Mouse (Mus musculus): ENCODE measurements around the gene Itpr2. TPM values are rescaled to one million over a fixed set of nuclear protein-coding genes. Genes with fewer than 3 reads are reported as not detected.

Gene Itpr2
- total and polyA plus RNA-seq, 2 experiments from 2014 or later, result 8.0 to 8.4 TPM

- no peak overlapping the region for H3K27ac ChIP-seq (ENCODE audit: low read depth, low read length)
- no peaks in the 10 kb centered on the region; the same call in 1 of the 2 replicates for H3K27me3 ChIP-seq (ENCODE audit: insufficient read depth, low read length)
- H3K9ac ChIP-seq, result no peak overlapping the region
- no peak overlapping the region for H3K4me3 ChIP-seq (ENCODE audit: low read depth, low read length)
- no peaks in the 10 kb centered on the region for H3K9me3 ChIP-seq (ENCODE audit: low read length)
- no peak overlapping the region for H3K4me2 ChIP-seq (ENCODE audit: low read depth)
- TF ChIP-seq CTCF (IDR thresholded peaks at IDR 0.05; ENCODE audit: low read depth), result no peak
- DNase-seq (no peak), ATAC-seq (no peak)
- no peaks in the 10 kb centered on the region for H3K36me3 ChIP-seq (ENCODE audit: insufficient read depth)
- H3K4me1 ChIP-seq (ENCODE audit: insufficient read depth), result no peaks in the 10 kb centered on the region
- WGBS, result 90% methylated on average over 7 of the region's 7 CpGs
Observed at GRCm38 (mm10) chr6:146337237-146337636, 164.8 kb downstream of the Itpr2 start.

DNA sequence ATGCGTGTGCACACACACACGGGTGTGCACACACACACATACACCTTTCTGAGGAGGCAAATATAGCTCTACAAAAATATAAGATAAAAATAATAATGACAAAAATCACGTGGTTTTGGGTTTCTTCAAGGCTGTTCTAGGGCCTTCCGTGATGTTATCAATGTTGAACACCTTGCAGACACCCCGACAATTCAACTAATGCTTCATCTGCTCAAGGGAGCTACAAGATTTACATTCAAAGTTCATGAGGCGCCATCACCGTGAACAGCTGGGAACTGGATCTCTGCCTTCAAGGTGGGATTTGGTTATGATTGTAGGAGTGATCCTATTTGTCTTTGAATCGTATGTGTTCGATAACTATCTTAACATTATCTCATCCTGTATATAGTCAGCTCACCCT, 166.8 kb downstream of the Itpr2 start:
- H3K9me3 ChIP-seq (ENCODE audit: low read length), result no peaks in the 10 kb centered on the region
- no peak overlapping the region for H3K9ac ChIP-seq
- DNase-seq (no peak), ATAC-seq (no peak)
- no peaks in the 10 kb centered on the region for H3K36me3 ChIP-seq (ENCODE audit: insufficient read depth)
- H3K27ac ChIP-seq (ENCODE audit: low read depth, low read length), result no peak overlapping the region
- TF ChIP-seq CTCF (IDR thresholded peaks at IDR 0.05; ENCODE audit: low read depth), result no peak
- H3K4me1 ChIP-seq (ENCODE audit: insufficient read depth), result no peaks in the 10 kb centered on the region
- no peak overlapping the region for H3K4me3 ChIP-seq (ENCODE audit: low read depth, low read length)
- no peak overlapping the region for H3K4me2 ChIP-seq (ENCODE audit: low read depth)
- WGBS, result 96% methylated on average over 9 of the region's 9 CpGs
- H3K27me3 ChIP-seq (ENCODE audit: insufficient read depth, low read length), result no peaks in the 10 kb centered on the region; the same call in 1 of the 2 replicates

DNA sequence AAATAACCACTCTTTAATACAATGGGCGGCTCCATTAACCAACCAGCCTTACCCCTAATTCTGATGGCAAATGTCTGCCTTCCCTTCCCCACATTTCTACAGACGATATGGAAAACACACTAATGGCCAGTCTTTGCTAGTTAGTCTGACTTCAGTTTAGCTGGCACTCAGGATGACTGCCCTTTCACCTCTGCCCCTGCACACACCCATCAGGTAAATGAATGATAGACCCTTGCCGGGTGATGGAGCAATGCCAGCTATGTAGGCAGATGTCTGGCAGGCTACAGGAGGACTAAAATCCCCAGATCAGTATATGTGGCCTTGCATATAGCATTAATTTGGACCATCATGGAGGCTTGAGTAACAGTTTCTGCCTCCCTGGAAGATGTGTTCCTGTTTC, 168.5 kb downstream of the Itpr2 start:
- no peak for TF ChIP-seq CTCF (IDR thresholded peaks at IDR 0.05; ENCODE audit: low read depth)
- DNase-seq (no peak), ATAC-seq (no peak)
- no peak overlapping the region for H3K4me2 ChIP-seq (ENCODE audit: low read depth)
- H3K27me3 ChIP-seq (ENCODE audit: insufficient read depth, low read length), result no peaks in the 10 kb centered on the region
- H3K36me3 ChIP-seq (ENCODE audit: insufficient read depth), result no peaks in the 10 kb centered on the region
- 90% methylated on average over 3 of the region's 3 CpGs for WGBS
- no peaks in the 10 kb centered on the region for H3K9me3 ChIP-seq (ENCODE audit: low read length)
- H3K27ac ChIP-seq (ENCODE audit: low read depth, low read length), result no peak overlapping the region
- H3K4me3 ChIP-seq (ENCODE audit: low read depth, low read length), result no peak overlapping the region
- no peak overlapping the region for H3K9ac ChIP-seq
- H3K4me1 ChIP-seq (ENCODE audit: insufficient read depth), result no peaks in the 10 kb centered on the region

DNA sequence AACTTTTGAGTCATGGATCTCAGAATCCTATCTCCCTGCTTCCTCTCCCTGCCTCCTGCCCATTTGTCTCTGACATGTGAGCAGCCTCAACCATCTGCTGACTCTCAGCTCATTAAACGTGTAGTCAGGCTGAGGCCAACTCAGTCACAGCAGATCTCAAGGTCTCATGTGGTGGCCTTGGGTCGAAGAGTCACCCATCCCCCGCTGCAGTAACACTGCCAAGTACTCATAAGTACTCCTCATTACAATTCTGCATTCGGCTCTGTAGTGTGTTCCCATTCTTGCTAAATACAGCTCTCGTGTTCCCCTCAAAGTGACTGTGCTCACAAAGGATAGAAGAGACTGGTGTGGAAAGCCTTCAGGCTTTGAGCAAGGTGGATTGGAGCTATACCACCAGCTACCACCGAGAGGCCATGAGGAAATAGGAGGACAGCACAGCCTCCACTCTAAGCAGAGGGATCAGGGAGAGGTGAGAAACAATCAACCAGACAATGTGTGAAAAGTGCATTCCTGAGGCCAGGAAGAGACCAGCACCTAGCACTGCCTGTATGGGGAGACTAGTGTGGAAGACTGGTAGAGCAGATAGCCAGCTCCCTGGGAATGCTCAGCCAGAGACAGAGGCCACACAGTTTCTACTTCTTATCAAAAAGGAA, 170.9 kb downstream of the Itpr2 start:
- Histone ChIP-seq H3K4me3 (ENCODE audit: low read depth, low read length) (no peak overlapping the region), H3K27ac (ENCODE audit: low read depth, low read length) (no peak overlapping the region), H3K36me3 (ENCODE audit: insufficient read depth) (no peaks in the 10 kb centered on the region), H3K4me1 (ENCODE audit: insufficient read depth) (no peaks in the 10 kb centered on the region), H3K4me2 (ENCODE audit: low read depth) (no peak overlapping the region), H3K9ac (no peak overlapping the region), H3K27me3 (ENCODE audit: insufficient read depth, low read length) (no peaks in the 10 kb centered on the region), H3K9me3 (ENCODE audit: low read length) (no peaks in the 10 kb centered on the region)
- no peak for DNase-seq
- whole genome bisulfite sequencing, result 64% methylated on average over 6 of the region's 6 CpGs
- ATAC-seq, result no peak; the same call in 1 of the 2 replicates
- no peak for TF ChIP-seq CTCF (IDR thresholded peaks at IDR 0.05; ENCODE audit: low read depth)

GRCm38 (mm10) chr6:146329079-146329478, 172.9 kb downstream of the Itpr2 start:
- ATAC-seq (no peak), DNase-seq (no peak)
- Histone ChIP-seq H3K4me3 (ENCODE audit: low read depth, low read length) (no peak overlapping the region), H3K4me2 (ENCODE audit: low read depth) (no peak overlapping the region), H3K27me3 (ENCODE audit: insufficient read depth, low read length) (no peaks in the 10 kb centered on the region), H3K27ac (ENCODE audit: low read depth, low read length) (no peak overlapping the region), H3K36me3 (ENCODE audit: insufficient read depth) (no peaks in the 10 kb centered on the region), H3K4me1 (ENCODE audit: insufficient read depth) (no peaks in the 10 kb centered on the region), H3K9me3 (ENCODE audit: low read length) (no peaks in the 10 kb centered on the region), H3K9ac (no peak overlapping the region)
- 78% methylated on average over 3 of the region's 3 CpGs for WGBS
- TF ChIP-seq CTCF (IDR thresholded peaks at IDR 0.05; ENCODE audit: low read depth), result no peak

DNA sequence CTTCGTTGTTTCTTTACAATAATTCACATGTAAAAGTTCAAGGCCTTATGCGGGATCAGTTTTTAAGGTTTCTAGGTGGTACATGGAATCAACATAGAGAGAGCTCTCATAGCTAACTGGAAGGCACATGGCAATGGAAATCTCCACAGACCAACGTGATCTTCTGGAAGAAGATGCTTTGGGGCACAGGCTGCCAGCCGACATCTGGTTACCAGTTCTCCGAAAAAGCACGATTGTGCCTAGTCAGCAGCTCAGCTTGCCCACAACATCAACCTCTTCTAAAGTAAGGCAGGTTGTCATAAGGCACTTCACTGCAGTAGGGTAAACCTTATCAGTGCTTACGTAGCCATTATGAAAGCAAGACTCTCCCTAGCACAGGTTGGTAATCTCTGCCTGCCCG, 175.4 kb downstream of the Itpr2 start:
- H3K9me3 ChIP-seq (ENCODE audit: low read length), result no peaks in the 10 kb centered on the region
- no peak overlapping the region for H3K4me3 ChIP-seq (ENCODE audit: low read depth, low read length)
- WGBS, result 93% methylated on average over 8 of the region's 8 CpGs
- DNase-seq (no peak), ATAC-seq (no peak)
- no peak overlapping the region for H3K27ac ChIP-seq (ENCODE audit: low read depth, low read length)
- no peaks in the 10 kb centered on the region for H3K36me3 ChIP-seq (ENCODE audit: insufficient read depth)
- TF ChIP-seq CTCF (IDR thresholded peaks at IDR 0.05; ENCODE audit: low read depth), result no peak
- H3K9ac ChIP-seq, result no peak overlapping the region
- no peaks in the 10 kb centered on the region for H3K27me3 ChIP-seq (ENCODE audit: insufficient read depth, low read length)
- H3K4me2 ChIP-seq (ENCODE audit: low read depth), result no peak overlapping the region
- H3K4me1 ChIP-seq (ENCODE audit: insufficient read depth), result no peaks in the 10 kb centered on the region

DNA sequence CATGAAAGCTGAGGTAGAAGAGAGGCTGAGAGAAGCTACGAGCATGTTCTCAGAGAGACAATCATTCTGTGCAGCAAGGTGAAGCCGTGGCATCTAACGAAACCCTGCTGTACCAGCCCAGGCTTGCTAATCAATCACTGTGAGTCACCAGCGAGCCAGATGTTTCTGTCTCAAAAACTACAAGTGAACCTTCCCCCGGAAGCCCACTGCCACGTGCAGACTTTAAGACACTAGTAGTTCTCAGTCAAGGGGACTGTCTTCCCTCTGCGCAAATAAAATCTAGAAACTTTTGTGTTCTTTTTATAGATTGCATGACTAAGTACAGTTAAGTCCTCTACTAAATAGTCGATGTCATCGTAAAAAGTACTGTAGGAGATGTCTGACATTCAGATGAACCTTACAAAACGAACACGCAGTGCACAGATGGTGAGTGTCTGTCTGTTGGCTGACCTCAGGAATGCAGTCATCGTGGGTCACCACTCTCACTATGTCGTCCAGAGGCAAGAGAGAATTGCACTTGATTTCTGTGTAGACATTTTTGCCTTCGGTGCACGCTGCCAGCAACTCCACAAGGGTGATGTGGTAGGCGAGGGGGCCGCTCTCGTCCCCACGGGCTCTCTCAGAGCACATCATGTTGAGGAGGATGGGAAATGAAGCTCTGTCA, 177.3 kb downstream of the Itpr2 start:
- Histone ChIP-seq H3K9ac (no peak overlapping the region), H3K27me3 (ENCODE audit: insufficient read depth, low read length) (no peaks in the 10 kb centered on the region), H3K9me3 (ENCODE audit: low read length) (no peaks in the 10 kb centered on the region), H3K36me3 (ENCODE audit: insufficient read depth) (no peaks in the 10 kb centered on the region), H3K27ac (ENCODE audit: low read depth, low read length) (no peak overlapping the region), H3K4me3 (ENCODE audit: low read depth, low read length) (no peak overlapping the region), H3K4me1 (ENCODE audit: insufficient read depth) (no peaks in the 10 kb centered on the region), H3K4me2 (ENCODE audit: low read depth) (no peak overlapping the region)
- TF ChIP-seq CTCF (IDR thresholded peaks at IDR 0.05; ENCODE audit: low read depth), result no peak
- 82% methylated on average over 19 of the region's 19 CpGs for WGBS
- DNase-seq (no peak), ATAC-seq (no peak)

All from forebrain, postnatal 0 days (tissue).